Mouse (Mus musculus) kidney, adult 2 months (tissue): Measurements from ENCODE around the gene Prg4. TPM values are rescaled to one million over a fixed set of nuclear protein-coding genes. Genes with fewer than 3 reads are reported as not detected.

Source experiments
- DNase-seq: peaks from one replicate; pipeline ENCODE4 v3.0.0; 2021
- H3K27ac ChIP-seq: fragments of 200-500 bp; 2 replicates; pipeline ENCODE4 v1.5.1; 2012; ENCODE audit warnings: low read depth, low read length, control low read depth, inconsistent platforms; ENCODE audit not compliant: insufficient read depth
- H3K27me3 ChIP-seq: fragments of 200-500 bp; replicated peaks from 2 replicates; pipeline ENCODE4 v1.6.1; 2012; ENCODE audit warnings: mild to moderate bottlenecking, moderate library complexity, low read length, inconsistent platforms; ENCODE audit not compliant: control insufficient read depth, insufficient read depth
- H3K36me3 ChIP-seq: fragments of 200-500 bp; 2 replicates; pipeline ENCODE4 v1.6.1; 2012; ENCODE audit warnings: mild to moderate bottlenecking, moderate library complexity, low read length, inconsistent platforms; ENCODE audit not compliant: control insufficient read depth, insufficient read depth
- H3K4me1 ChIP-seq: fragments of 200-500 bp; 2 replicates; pipeline ENCODE4 v1.6.1; 2011; ENCODE audit warnings: low read length; ENCODE audit not compliant: control insufficient read depth, insufficient read depth
- H3K4me3 ChIP-seq: fragments of 200-500 bp; 2 replicates; pipeline ENCODE4 v1.5.1; 2011; ENCODE audit warnings: mild to moderate bottlenecking, low read depth, low read length, control low read depth; ENCODE audit not compliant: insufficient read depth
- CTCF ChIP-seq: fragments of 200-500 bp; conservative IDR thresholded peaks from 2 replicates; pipeline ENCODE4 v1.5.1; 2011; ENCODE audit warnings: low read depth, mild to moderate bottlenecking, control low read depth, low read length, moderate library complexity, mixed read lengths; ENCODE audit not compliant: insufficient read depth, insufficient read length
- POLR2A ChIP-seq: fragments of 200-500 bp; IDR thresholded peaks from one replicate; pipeline ENCODE4 v1.6.1; 2011; ENCODE audit warnings: low read depth, low read length, control low read depth
- WGBS: fragments of 180-500 bp; shearing (Covaris S2); methylation state at CpG from one replicate; pipeline ENCODE4 v1.1.7; 2018; 5-methylcytosine and 5-hydroxymethylcytosine counted together
- polyA plus RNA-seq: library from polyadenylated mRNA; depleted of rRNA; stranded (reverse); fragments of >200 nt; gene quantifications from 2 replicates; pipeline ENCODE4 v1.2.3, GENCODE M21; 2012

The Prg4 gene
- polyA plus RNA-seq, 1 experiment, result 0.44 TPM

DNA sequence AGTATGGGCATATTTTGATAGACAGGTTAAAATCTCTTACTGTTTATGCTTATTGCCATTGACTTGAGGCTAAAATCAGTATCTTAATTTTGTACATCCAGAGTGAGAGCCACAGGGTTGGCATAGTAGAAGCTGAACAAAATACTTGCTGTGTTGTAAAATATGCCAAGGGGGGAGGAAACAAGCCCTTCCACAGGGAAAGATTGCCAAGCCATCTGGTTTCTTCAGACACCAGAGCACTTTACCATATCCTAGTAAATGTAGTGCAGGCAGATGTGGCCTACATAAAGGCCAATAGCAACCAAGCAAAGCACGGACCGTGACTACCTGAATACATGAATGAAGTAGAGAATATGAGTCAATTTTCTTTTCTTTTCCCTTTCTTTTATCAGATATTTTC is 23.2 kb upstream of the Prg4 start:
- WGBS, result 97% methylated on average over 2 of the region's 2 CpGs
- Histone ChIP-seq H3K27ac (no peak overlapping the region), H3K4me3 (no peak overlapping the region), H3K27me3 (no peaks in the 10 kb centered on the region), H3K36me3 (no peaks in the 10 kb centered on the region), H3K4me1 (no peaks in the 10 kb centered on the region)
- no peak for DNase-seq
- TF ChIP-seq CTCF (no peak), POLR2A (no peak)

DNA sequence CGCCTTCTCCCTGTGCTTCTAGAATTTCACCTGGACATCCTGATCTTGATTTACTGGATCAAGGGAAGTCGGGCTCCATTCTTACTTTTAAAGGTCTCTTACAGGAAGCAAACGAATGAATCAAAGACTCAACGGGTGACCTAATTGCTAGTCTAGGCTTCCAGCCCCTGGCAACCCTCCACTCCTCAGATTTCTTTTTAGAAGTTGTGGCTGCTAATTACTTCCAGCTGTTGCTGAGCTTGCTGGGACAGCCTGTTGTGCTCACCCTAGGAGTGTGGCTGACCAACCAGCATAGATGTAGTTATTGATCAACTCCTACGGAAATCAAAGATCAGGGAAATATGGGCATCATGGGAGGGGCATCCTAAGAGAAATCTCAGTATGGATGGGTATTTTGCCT is 14.7 kb upstream of the Prg4 start:
- Histone ChIP-seq H3K36me3 (no peaks in the 10 kb centered on the region), H3K27ac (no peak overlapping the region), H3K4me3 (no peak overlapping the region), H3K27me3 (no peaks in the 10 kb centered on the region), H3K4me1 (no peaks in the 10 kb centered on the region)
- DNase-seq, result no peak
- WGBS, result 44% methylated on average over 5 of the region's 5 CpGs
- TF ChIP-seq POLR2A (no peak), CTCF (no peak)

DNA sequence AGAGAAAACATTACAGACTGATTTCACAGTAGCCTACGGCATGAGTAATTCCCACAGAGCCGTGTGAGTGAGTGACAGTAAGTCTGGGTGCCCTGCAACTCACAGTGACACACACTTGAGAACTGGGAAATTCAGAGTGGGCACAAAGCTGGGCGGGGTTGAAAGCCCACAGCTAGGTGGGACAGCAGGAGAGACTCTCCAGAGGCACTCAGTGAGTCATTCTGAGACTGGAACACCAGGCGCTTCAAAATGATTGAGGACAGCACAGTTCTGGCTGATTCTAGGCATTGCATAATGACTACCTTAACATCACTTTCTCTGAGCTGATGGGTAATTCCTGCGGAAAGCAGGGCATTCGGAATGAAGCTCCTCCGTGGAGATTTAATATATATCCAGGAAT is 6.6 kb upstream of the Prg4 start:
- DNase-seq, result no peak
- Histone ChIP-seq H3K4me1 (no peaks in the 10 kb centered on the region), H3K27me3 (no peaks in the 10 kb centered on the region), H3K36me3 (no peaks in the 10 kb centered on the region), H3K4me3 (no peak overlapping the region), H3K27ac (no peak overlapping the region)
- 64% methylated on average over 7 of the region's 7 CpGs for WGBS
- TF ChIP-seq CTCF (no peak), POLR2A (no peak)

DNA sequence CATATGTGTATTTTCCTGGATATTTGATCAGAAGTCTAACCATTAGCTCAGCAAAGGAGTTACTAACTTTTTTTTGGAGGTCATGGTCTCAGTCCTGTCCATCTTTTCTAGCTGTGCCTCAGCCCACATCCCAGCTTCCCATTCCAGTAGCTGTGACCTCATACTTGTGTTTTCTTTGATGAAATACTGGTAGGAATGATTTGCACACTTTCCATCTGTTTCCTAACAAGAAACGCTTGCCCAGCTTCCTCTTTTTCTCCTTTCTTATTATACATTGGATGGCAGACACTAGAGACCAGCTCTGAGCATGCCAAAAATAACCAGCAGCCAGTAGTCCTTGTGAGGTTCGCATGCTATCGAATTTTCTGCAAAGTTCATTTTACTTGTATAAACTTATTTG is 4.0 kb upstream of the Prg4 start:
- WGBS, result 70% methylated on average over 3 of the region's 3 CpGs
- DNase-seq, result no peak
- H3K27me3 ChIP-seq, result no peaks in the 10 kb centered on the region
- no peaks in the 10 kb centered on the region for H3K36me3 ChIP-seq
- no peaks in the 10 kb centered on the region for H3K4me1 ChIP-seq
- TF ChIP-seq CTCF (no peak), POLR2A (no peak)
- no peak overlapping the region for H3K4me3 ChIP-seq
- no peak overlapping the region for H3K27ac ChIP-seq

DNA sequence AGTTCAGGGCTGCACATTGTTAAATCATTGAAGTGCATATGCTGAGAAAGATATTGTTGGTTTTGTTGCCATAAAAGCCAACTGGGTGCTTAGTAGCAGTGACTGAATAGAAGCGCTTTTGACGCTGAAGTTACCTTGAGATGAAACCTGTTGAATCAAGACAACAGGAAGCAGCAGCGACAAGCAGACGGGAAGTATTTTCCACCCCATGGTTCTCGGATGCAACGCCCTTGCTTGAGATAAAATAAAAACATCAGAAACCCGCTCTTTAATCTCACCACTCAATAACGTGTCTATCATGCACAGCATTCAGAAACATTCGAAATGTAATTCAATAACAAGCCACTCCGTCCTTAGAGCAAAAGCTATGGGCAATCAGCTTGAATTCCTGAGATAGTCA is 601 bp downstream of the Prg4 start:
- no peaks in the 10 kb centered on the region for H3K36me3 ChIP-seq
- H3K4me1 ChIP-seq, result no peaks in the 10 kb centered on the region
- WGBS, result 86% methylated on average over 10 of the region's 10 CpGs
- TF ChIP-seq CTCF (no peak), POLR2A (no peak)
- no peak overlapping the region for H3K4me3 ChIP-seq
- DNase-seq, result no peak
- no peaks in the 10 kb centered on the region for H3K27me3 ChIP-seq
- H3K27ac ChIP-seq, result no peak overlapping the region

DNA sequence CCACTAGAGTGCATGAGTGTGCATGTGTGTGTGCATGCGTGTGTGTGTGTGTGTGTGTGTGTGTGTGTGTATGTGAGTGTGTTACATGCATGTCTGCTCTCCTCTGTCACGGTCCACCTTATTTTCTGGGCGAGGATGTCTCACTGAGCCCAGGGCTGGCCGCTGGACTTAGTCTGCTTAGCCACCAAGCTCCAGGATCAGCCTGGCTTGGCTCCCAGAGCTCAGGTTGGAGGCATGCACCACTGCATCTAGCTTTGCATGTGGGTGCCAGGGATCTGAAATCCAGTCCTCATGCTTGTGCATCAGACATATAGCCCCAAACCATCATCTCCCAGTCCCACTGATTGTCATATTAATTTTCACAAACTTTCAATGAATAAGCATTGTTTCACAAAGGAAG is 2.3 kb downstream of the Prg4 start:
- WGBS, result 80% methylated on average over 4 of the region's 4 CpGs
- TF ChIP-seq POLR2A (no peak), CTCF (no peak)
- H3K36me3 ChIP-seq, result no peaks in the 10 kb centered on the region
- no peaks in the 10 kb centered on the region for H3K4me1 ChIP-seq
- no peak overlapping the region for H3K27ac ChIP-seq
- no peak for DNase-seq
- no peak overlapping the region for H3K4me3 ChIP-seq
- no peaks in the 10 kb centered on the region for H3K27me3 ChIP-seq

DNA sequence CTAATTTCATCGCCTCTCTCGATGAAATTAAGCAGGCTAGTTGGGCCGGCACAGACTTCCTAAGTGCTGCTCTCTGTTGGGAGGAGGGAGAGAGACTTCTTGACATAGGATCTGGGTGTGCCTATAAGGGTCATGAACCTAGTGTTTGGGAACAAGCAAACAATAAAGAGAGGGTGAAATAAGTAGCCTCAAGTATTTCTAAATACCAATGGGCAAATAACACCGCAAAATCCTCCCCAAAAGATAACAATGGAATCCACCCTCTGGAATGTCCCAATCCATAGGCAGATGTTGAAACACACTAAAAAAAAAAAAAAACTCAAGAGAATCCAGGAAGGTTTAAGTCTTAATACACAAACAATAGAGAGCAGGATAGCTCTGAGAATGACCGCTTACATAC is 2.9 kb downstream of the Prg4 start:
- Histone ChIP-seq H3K4me3 (no peak overlapping the region), H3K4me1 (no peaks in the 10 kb centered on the region), H3K36me3 (no peaks in the 10 kb centered on the region), H3K27me3 (no peaks in the 10 kb centered on the region), H3K27ac (no peak overlapping the region)
- 67% methylated on average over 5 of the region's 5 CpGs for WGBS
- TF ChIP-seq POLR2A (no peak), CTCF (no peak)
- no peak for DNase-seq

DNA sequence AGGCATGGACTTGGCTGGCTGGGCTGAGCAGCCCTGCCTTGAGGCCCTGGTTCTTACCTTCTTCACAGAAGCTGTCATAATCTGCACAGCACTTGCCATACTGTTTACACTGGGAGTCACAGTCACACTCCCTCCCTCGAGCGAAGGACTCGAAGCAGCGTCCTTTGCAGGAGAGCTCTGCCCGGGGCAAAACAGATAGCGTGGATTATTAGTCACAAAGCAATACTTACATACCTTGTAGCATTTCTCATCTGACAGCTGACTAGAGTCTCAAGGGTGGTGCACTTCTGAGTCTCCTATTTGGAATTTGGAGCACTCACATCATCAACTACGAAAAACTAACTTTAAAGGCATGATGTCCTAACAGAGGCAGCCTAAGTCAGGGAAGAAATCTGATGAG is 5.4 kb downstream of the Prg4 start:
- TF ChIP-seq POLR2A (no peak), CTCF (no peak)
- Histone ChIP-seq H3K27me3 (no peaks in the 10 kb centered on the region), H3K36me3 (no peaks in the 10 kb centered on the region), H3K4me1 (no peaks in the 10 kb centered on the region), H3K4me3 (no peak overlapping the region), H3K27ac (no peak overlapping the region)
- 70% methylated on average over 7 of the region's 7 CpGs for WGBS
- no peak for DNase-seq
